Mouse (Mus musculus) myocyte (in vitro differentiated cells): ENCODE results near the gene Ndufs4. TPM values are rescaled to one million over a fixed set of nuclear protein-coding genes. Genes with fewer than 3 reads are reported as not detected.

Source experiments
- H3K27me3 ChIP-seq: one replicate; pipeline ENCODE4 v1.6.1; 2011; ENCODE audit not compliant: control insufficient read depth, insufficient read depth, insufficient read length
- H3K36me3 ChIP-seq: one replicate; pipeline ENCODE4 v1.6.1; 2011; ENCODE audit not compliant: control insufficient read depth, insufficient read depth
- H3K4me2 ChIP-seq: one replicate; pipeline ENCODE4 v1.6.1; 2011; ENCODE audit warnings: low read depth, control low read depth
- H3K4me3 ChIP-seq: one replicate; pipeline ENCODE4 v1.5.1; 2011; ENCODE audit warnings: mild to moderate bottlenecking, control low read depth, moderate library complexity
- H3K79me2 ChIP-seq: one replicate; pipeline ENCODE4 v1.6.1; 2011; ENCODE audit not compliant: control insufficient read depth, insufficient read depth
- H3ac ChIP-seq: one replicate; pipeline ENCODE4 v1.6.1; 2011; ENCODE audit not compliant: control insufficient read depth, insufficient read length
- CEBPB ChIP-seq: IDR thresholded peaks from 2 replicates; pipeline ENCODE4 v1.6.1; 2011; ENCODE audit warnings: mild to moderate bottlenecking, moderate library complexity; ENCODE audit not compliant: poor library complexity, insufficient read depth, severe bottlenecking
- E2F4 ChIP-seq: IDR thresholded peaks from one replicate; pipeline ENCODE4 v1.6.1; 2011; ENCODE audit warnings: mild to moderate bottlenecking, control low read depth, moderate library complexity; ENCODE audit not compliant: insufficient read depth
- MAX ChIP-seq: IDR thresholded peaks from one replicate; pipeline ENCODE4 v1.6.1; 2011; ENCODE audit warnings: low read depth, mild to moderate bottlenecking, control low read depth
- MYOD1 ChIP-seq, 3 experiments: IDR thresholded peaks; one replicate each; pipeline ENCODE4 v1.6.1; 2011; ENCODE audit warnings: control low read depth in 2 of 3, low read depth in 2 of 3, mild to moderate bottlenecking in 2 of 3, moderate library complexity in 1 of 3; ENCODE audit not compliant: insufficient read length in 2 of 3, control insufficient read depth in 1 of 3
- MYOG ChIP-seq, 3 experiments: IDR thresholded peaks; one replicate each; pipeline ENCODE4 v1.6.1; 2011; ENCODE audit warnings: control low read depth in 2 of 3, low read depth in 2 of 3, mild to moderate bottlenecking in 2 of 3; ENCODE audit not compliant: insufficient read length in 2 of 3, control insufficient read depth in 1 of 3, insufficient read depth in 1 of 3
- POLR2A ChIP-seq: IDR thresholded peaks from one replicate; pipeline ENCODE4 v1.6.1; 2011; ENCODE audit warnings: low read depth, mild to moderate bottlenecking, control low read depth, moderate library complexity; ENCODE audit not compliant: insufficient read length
- POLR2AphosphoS2 ChIP-seq: IDR thresholded peaks from one replicate; pipeline ENCODE4 v1.6.1; 2011; ENCODE audit warnings: low read depth, control low read depth; ENCODE audit not compliant: insufficient read length
- REST ChIP-seq: IDR thresholded peaks from one replicate; pipeline ENCODE4 v1.6.1; 2011; ENCODE audit warnings: mild to moderate bottlenecking, control low read depth, moderate library complexity; ENCODE audit not compliant: insufficient read depth, insufficient read length
- SRF ChIP-seq: IDR thresholded peaks from one replicate; pipeline ENCODE4 v1.6.1; 2011; ENCODE audit warnings: low read depth; ENCODE audit not compliant: control insufficient read depth, insufficient read length
- TCF12 ChIP-seq: IDR thresholded peaks from one replicate; pipeline ENCODE4 v1.6.1; 2011; ENCODE audit warnings: mild to moderate bottlenecking, control low read depth; ENCODE audit not compliant: poor library complexity, insufficient read depth, severe bottlenecking
- TCF3 ChIP-seq: IDR thresholded peaks from one replicate; pipeline ENCODE4 v1.6.1; 2011; ENCODE audit warnings: low read depth, control low read depth; ENCODE audit not compliant: insufficient read length
- USF1 ChIP-seq: IDR thresholded peaks from one replicate; pipeline ENCODE4 v1.6.1; 2011; ENCODE audit warnings: low read depth, mild to moderate bottlenecking, control low read depth, moderate library complexity
- polyA plus RNA-seq: library from polyadenylated mRNA; unstranded; fragments of >200 nt; fragmentation: generic; extraction: Trizol; gene quantifications from one replicate; pipeline ENCODE4 v1.2.1, GENCODE M21; 2012; ENCODE audit warnings: missing spikeins

Ndufs4 gene
- polyA plus RNA-seq, 1 experiment = 168 TPM

GRCm38 (mm10) chr13:114412326-114412725 is 24.3 kb upstream of the Ndufs4 start:
- Histone ChIP-seq H3K4me3 (no peak overlapping the region), H3K79me2 (no peaks in the 10 kb centered on the region), H3K4me2 (no peak overlapping the region), H3ac (no peak overlapping the region), H3K36me3 (no peaks in the 10 kb centered on the region), H3K27me3 (no peaks in the 10 kb centered on the region)
- TF ChIP-seq POLR2A (no peak), REST (no peak), CEBPB (no peak), POLR2AphosphoS2 (no peak)

GRCm38 (mm10) chr13:114406866-114407265 is 18.8 kb upstream of the Ndufs4 start:
- H3K4me2 ChIP-seq = no peak overlapping the region
- TF ChIP-seq MAX = no peak
- TF ChIP-seq MYOD1 (IDR thresholded peaks at IDR 0.05; ENCODE audit: control insufficient read depth in 1 of 3, insufficient read length in 2 of 3, low read depth in 2 of 3) = no peak
- TF ChIP-seq USF1 = no peak
- no peak for TF ChIP-seq TCF12
- no peak for TF ChIP-seq POLR2A
- no peaks in the 10 kb centered on the region for H3K27me3 ChIP-seq
- H3K36me3 ChIP-seq = no peaks in the 10 kb centered on the region
- no peaks in the 10 kb centered on the region for H3K79me2 ChIP-seq
- no peak overlapping the region for H3K4me3 ChIP-seq
- no peak overlapping the region for H3ac ChIP-seq

- no peak for TF ChIP-seq TCF12
- peak; percentile 21 for TF ChIP-seq USF1
- no peaks in the 10 kb centered on the region for H3K27me3 ChIP-seq
- no peaks in the 10 kb centered on the region for H3K79me2 ChIP-seq
- H3K36me3 ChIP-seq = no peaks in the 10 kb centered on the region
- no peak overlapping the region for H3K4me2 ChIP-seq
- H3ac ChIP-seq = no peak overlapping the region
- H3K4me3 ChIP-seq = no peak overlapping the region
Observed at GRCm38 (mm10) chr13:114406424-114406823, 18.4 kb upstream of the Ndufs4 start.

DNA sequence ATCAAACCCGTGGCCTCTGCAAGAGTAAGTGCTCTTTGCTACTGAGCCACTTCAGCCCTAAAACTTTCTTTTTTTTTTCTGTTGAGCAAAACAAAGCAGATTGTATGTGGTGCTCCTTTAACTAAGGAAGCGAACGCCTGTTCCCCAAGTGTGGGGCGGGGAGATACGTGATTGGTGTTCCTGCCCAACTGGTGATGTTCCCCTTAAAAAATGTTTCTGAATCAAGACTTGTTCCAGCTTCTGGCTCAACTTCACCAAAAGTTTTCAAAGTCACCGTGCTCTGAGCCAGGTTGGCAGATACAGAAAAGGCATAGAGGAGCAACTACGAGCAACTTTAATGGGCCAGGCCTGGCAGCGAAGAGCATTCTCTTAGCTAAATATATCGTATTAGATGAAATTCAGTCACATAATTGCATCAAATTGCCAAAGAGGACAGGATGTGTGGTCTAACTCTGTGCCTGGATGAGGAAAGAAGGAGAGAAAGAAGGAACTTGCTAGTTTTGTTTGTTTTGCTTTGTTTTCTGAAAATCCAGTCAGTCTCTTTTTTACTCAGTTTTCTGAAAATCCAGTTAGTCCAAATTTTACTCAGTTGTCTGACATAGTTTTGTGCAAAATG is 17.1 kb upstream of the Ndufs4 start:
- TF ChIP-seq USF1 (no peak), TCF12 (no peak), POLR2A (no peak), POLR2AphosphoS2 (no peak), CEBPB (no peak), SRF (no peak), TCF3 (no peak), MAX (no peak), MYOG (IDR thresholded peaks at IDR 0.05; ENCODE audit: control insufficient read depth in 1 of 3, insufficient read depth in 1 of 3, insufficient read length in 2 of 3, low read depth in 2 of 3) (no peak), E2F4 (no peak), MYOD1 (IDR thresholded peaks at IDR 0.05; ENCODE audit: control insufficient read depth in 1 of 3, insufficient read length in 2 of 3, low read depth in 2 of 3) (no peak)
- Histone ChIP-seq H3K79me2 (no peaks in the 10 kb centered on the region), H3K4me3 (no peak overlapping the region), H3ac (no peak overlapping the region), H3K4me2 (no peak overlapping the region), H3K27me3 (no peaks in the 10 kb centered on the region), H3K36me3 (no peaks in the 10 kb centered on the region)

- no peak overlapping the region for H3K4me2 ChIP-seq
- H3K4me3 ChIP-seq = no peak overlapping the region
- H3K79me2 ChIP-seq = no peaks in the 10 kb centered on the region
- H3K36me3 ChIP-seq = no peaks in the 10 kb centered on the region
- H3ac ChIP-seq = no peak overlapping the region
- no peak for TF ChIP-seq REST
- H3K27me3 ChIP-seq = no peaks in the 10 kb centered on the region
Observed at GRCm38 (mm10) chr13:114398906-114399305, 10.8 kb upstream of the Ndufs4 start.

DNA sequence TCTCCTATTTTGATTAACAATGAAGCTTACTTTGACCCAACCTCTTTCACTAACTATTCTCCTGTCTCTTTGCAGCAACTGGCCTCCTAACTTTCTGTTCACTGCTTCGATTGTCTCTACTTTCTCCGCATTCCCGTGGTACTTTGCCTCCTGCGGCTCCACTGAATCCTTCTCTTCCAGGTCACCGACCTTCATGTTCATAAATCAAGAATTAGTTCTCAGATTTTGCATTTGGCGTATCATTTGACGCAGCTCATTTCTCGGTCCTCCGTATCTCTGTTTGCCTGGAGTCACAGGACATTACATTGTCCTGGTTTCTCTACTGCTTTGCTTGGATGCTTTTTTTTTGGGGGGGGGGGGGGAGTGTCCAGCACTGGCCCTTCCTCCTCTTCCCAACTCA is 9.2 kb upstream of the Ndufs4 start:
- Histone ChIP-seq H3K4me3 (no peak overlapping the region), H3K4me2 (no peak overlapping the region), H3K79me2 (no peaks in the 10 kb centered on the region), H3K27me3 (no peaks in the 10 kb centered on the region), H3ac (no peak overlapping the region), H3K36me3 (no peaks in the 10 kb centered on the region)
- TF ChIP-seq MYOD1 (IDR thresholded peaks at IDR 0.05; ENCODE audit: control insufficient read depth in 1 of 3, insufficient read length in 2 of 3, low read depth in 2 of 3) (no peak), USF1 (no peak), MAX (no peak), SRF (no peak), TCF3 (no peak), E2F4 (no peak), POLR2A (no peak), POLR2AphosphoS2 (no peak), CEBPB (no peak), TCF12 (no peak), MYOG (IDR thresholded peaks at IDR 0.05; ENCODE audit: control insufficient read depth in 1 of 3, insufficient read depth in 1 of 3, insufficient read length in 2 of 3, low read depth in 2 of 3) (no peak), REST (no peak)
